Mouse (Mus musculus) lung, postnatal 0 days (tissue): ENCODE measurements around the gene App.

Source experiments
- CTCF ChIP-seq: IDR thresholded peaks from 2 replicates; pipeline ENCODE4 v1.5.1; 2016; ENCODE audit warnings: antibody characterized with exemption, mild to moderate bottlenecking
- EP300 ChIP-seq: IDR thresholded peaks from 2 replicates; pipeline ENCODE4 v1.6.1; 2016; ENCODE audit warnings: antibody characterized with exemption, mild to moderate bottlenecking, control low read depth

- TF ChIP-seq CTCF (no peak), EP300 (no peak)
Measured at GRCm38 (mm10) chr16:85019273-85019672, 154.3 kb downstream of the App start.
